Mouse (Mus musculus): ENCODE data around the gene Lsm14a. TPM values are rescaled to one million over a fixed set of nuclear protein-coding genes. Genes with fewer than 3 reads are reported as not detected.

Lsm14a gene
- polyA plus RNA-seq, 1 experiment from 2014 or later: 47.1 TPM

GRCm38 (mm10) chr7:34398831-34399230 lies 5.7 kb upstream of the Lsm14a start:
- H3K4me3 ChIP-seq (ENCODE audit: low read depth, low read length): no peak overlapping the region
- H3K27ac ChIP-seq (ENCODE audit: low read depth, low read length): no peak overlapping the region
- TF ChIP-seq CTCF (IDR thresholded peaks at IDR 0.05; ENCODE audit: low read depth): peak; percentile 49
- no peak overlapping the region for H3K9ac ChIP-seq (ENCODE audit: low read depth, low read length)
- no peak for ATAC-seq
- H3K4me1 ChIP-seq (replicated peaks; ENCODE audit: control insufficient read depth, insufficient read depth, low read length): no peaks in the 10 kb centered on the region
- no peaks in the 10 kb centered on the region for H3K36me3 ChIP-seq (ENCODE audit: control insufficient read depth, insufficient read depth)
- H3K4me2 ChIP-seq (replicated peaks; ENCODE audit: low read depth): no peak overlapping the region
- H3K9me3 ChIP-seq (ENCODE audit: control insufficient read depth): no peaks in the 10 kb centered on the region
- 67% methylated on average over 5 of the region's 5 CpGs for WGBS
- H3K27me3 ChIP-seq (replicated peaks; ENCODE audit: control insufficient read depth, insufficient read depth, low read length): no peaks in the 10 kb centered on the region

- no peaks in the 10 kb centered on the region for H3K4me1 ChIP-seq (replicated peaks; ENCODE audit: control insufficient read depth, insufficient read depth, low read length)
- no peak overlapping the region for H3K4me3 ChIP-seq (ENCODE audit: low read depth, low read length)
- no peak for ATAC-seq
- no peak overlapping the region for H3K27ac ChIP-seq (ENCODE audit: low read depth, low read length)
- H3K36me3 ChIP-seq (ENCODE audit: control insufficient read depth, insufficient read depth): no peaks in the 10 kb centered on the region
- TF ChIP-seq CTCF (IDR thresholded peaks at IDR 0.05; ENCODE audit: low read depth): no peak
- 85% methylated on average over 3 of the region's 3 CpGs for WGBS
- H3K9me3 ChIP-seq (ENCODE audit: control insufficient read depth): no peaks in the 10 kb centered on the region
- H3K4me2 ChIP-seq (replicated peaks; ENCODE audit: low read depth): no peak overlapping the region
- H3K9ac ChIP-seq (ENCODE audit: low read depth, low read length): no peak overlapping the region
- H3K27me3 ChIP-seq (replicated peaks; ENCODE audit: control insufficient read depth, insufficient read depth, low read length): no peaks in the 10 kb centered on the region
These were observed 3.7 kb upstream of the Lsm14a start for GRCm38 (mm10) chr7:34396791-34397190.

GRCm38 (mm10) chr7:34395761-34396160 lies 2.6 kb upstream of the Lsm14a start:
- H3K9ac ChIP-seq (ENCODE audit: low read depth, low read length): no peak overlapping the region
- ATAC-seq: no peak
- no peaks in the 10 kb centered on the region for H3K27me3 ChIP-seq (replicated peaks; ENCODE audit: control insufficient read depth, insufficient read depth, low read length)
- no peak overlapping the region for H3K27ac ChIP-seq (ENCODE audit: low read depth, low read length)
- 0 out of 2 replicates have a peak, but pooled peaks cover 1% of the 10 kb centered on the region for H3K4me1 ChIP-seq (replicated peaks; ENCODE audit: control insufficient read depth, insufficient read depth, low read length)
- TF ChIP-seq CTCF (IDR thresholded peaks at IDR 0.05; ENCODE audit: low read depth): no peak
- H3K9me3 ChIP-seq (ENCODE audit: control insufficient read depth): no peaks in the 10 kb centered on the region
- H3K36me3 ChIP-seq (ENCODE audit: control insufficient read depth, insufficient read depth): no peaks in the 10 kb centered on the region
- no peak overlapping the region for H3K4me2 ChIP-seq (replicated peaks; ENCODE audit: low read depth)
- 72% methylated on average over 6 of the region's 6 CpGs for WGBS
- no peak overlapping the region for H3K4me3 ChIP-seq (ENCODE audit: low read depth, low read length)

- ATAC-seq: no peak
- Histone ChIP-seq H3K4me3 (ENCODE audit: low read depth, low read length) (no peak overlapping the region), H3K9me3 (ENCODE audit: control insufficient read depth) (no peaks in the 10 kb centered on the region), H3K36me3 (ENCODE audit: control insufficient read depth, insufficient read depth) (no peaks in the 10 kb centered on the region), H3K4me2 (replicated peaks; ENCODE audit: low read depth) (no peak overlapping the region), H3K27ac (ENCODE audit: low read depth, low read length) (no peak overlapping the region), H3K4me1 (replicated peaks; ENCODE audit: control insufficient read depth, insufficient read depth, low read length) (0 out of 2 replicates have a peak, but pooled peaks cover 3% of the 10 kb centered on the region), H3K9ac (ENCODE audit: low read depth, low read length) (no peak overlapping the region), H3K27me3 (replicated peaks; ENCODE audit: control insufficient read depth, insufficient read depth, low read length) (no peaks in the 10 kb centered on the region)
- WGBS: 76% methylated on average over 5 of the region's 5 CpGs
- TF ChIP-seq CTCF (IDR thresholded peaks at IDR 0.05; ENCODE audit: low read depth): peak; percentile 18; the same call in 1 of the 2 replicates
These were observed 1.5 kb upstream of the Lsm14a start for GRCm38 (mm10) chr7:34394636-34395035.

GRCm38 (mm10) chr7:34394091-34394490 lies 976 bp upstream of the Lsm14a start:
- no peaks in the 10 kb centered on the region for H3K9me3 ChIP-seq (ENCODE audit: control insufficient read depth)
- H3K27ac ChIP-seq (ENCODE audit: low read depth, low read length): no peak overlapping the region
- no peaks in the 10 kb centered on the region for H3K27me3 ChIP-seq (replicated peaks; ENCODE audit: control insufficient read depth, insufficient read depth, low read length)
- H3K4me1 ChIP-seq (replicated peaks; ENCODE audit: control insufficient read depth, insufficient read depth, low read length): 0 out of 2 replicates have a peak, but pooled peaks cover 3% of the 10 kb centered on the region
- H3K9ac ChIP-seq (ENCODE audit: low read depth, low read length): no peak overlapping the region
- WGBS: 81% methylated on average over 2 of the region's 2 CpGs
- H3K36me3 ChIP-seq (ENCODE audit: control insufficient read depth, insufficient read depth): no peaks in the 10 kb centered on the region
- H3K4me3 ChIP-seq (ENCODE audit: low read depth, low read length): no peak overlapping the region
- no peak overlapping the region for H3K4me2 ChIP-seq (replicated peaks; ENCODE audit: low read depth)
- TF ChIP-seq CTCF (IDR thresholded peaks at IDR 0.05; ENCODE audit: low read depth): no peak
- ATAC-seq: no peak

- Histone ChIP-seq H3K9me3 (ENCODE audit: control insufficient read depth) (no peaks in the 10 kb centered on the region), H3K9ac (ENCODE audit: low read depth, low read length) (no peak overlapping the region), H3K4me2 (replicated peaks; ENCODE audit: low read depth) (no peak overlapping the region), H3K27ac (ENCODE audit: low read depth, low read length) (no peak overlapping the region), H3K4me1 (replicated peaks; ENCODE audit: control insufficient read depth, insufficient read depth, low read length) (0 out of 2 replicates have a peak, but pooled peaks cover 3% of the 10 kb centered on the region), H3K4me3 (ENCODE audit: low read depth, low read length) (no peak overlapping the region), H3K27me3 (replicated peaks; ENCODE audit: control insufficient read depth, insufficient read depth, low read length) (no peaks in the 10 kb centered on the region), H3K36me3 (ENCODE audit: control insufficient read depth, insufficient read depth) (no peaks in the 10 kb centered on the region)
- 67% methylated on average over 4 of the region's 4 CpGs for WGBS
- TF ChIP-seq CTCF (IDR thresholded peaks at IDR 0.05; ENCODE audit: low read depth): peak; percentile 40; the same call in 1 of the 2 replicates
- ATAC-seq: no peak
These were observed 780 bp downstream of the Lsm14a start for GRCm38 (mm10) chr7:34392335-34392734.

- H3K27ac ChIP-seq (ENCODE audit: low read depth, low read length): no peak overlapping the region
- no peak overlapping the region for H3K4me2 ChIP-seq (replicated peaks; ENCODE audit: low read depth)
- H3K4me3 ChIP-seq (ENCODE audit: low read depth, low read length): no peak overlapping the region
- TF ChIP-seq CTCF (IDR thresholded peaks at IDR 0.05; ENCODE audit: low read depth): no peak
- ATAC-seq: no peak
- H3K36me3 ChIP-seq (ENCODE audit: control insufficient read depth, insufficient read depth): no peaks in the 10 kb centered on the region
- no peaks in the 10 kb centered on the region for H3K27me3 ChIP-seq (replicated peaks; ENCODE audit: control insufficient read depth, insufficient read depth, low read length)
- no peak overlapping the region for H3K9ac ChIP-seq (ENCODE audit: low read depth, low read length)
- H3K9me3 ChIP-seq (ENCODE audit: control insufficient read depth): no peaks in the 10 kb centered on the region
- peaks cover 3% of the 10 kb centered on the region; the same call in 1 of the 2 replicates for H3K4me1 ChIP-seq (replicated peaks; ENCODE audit: control insufficient read depth, insufficient read depth, low read length)
- 79% methylated on average over 4 of the region's 4 CpGs for WGBS
These were observed 1.4 kb downstream of the Lsm14a start for GRCm38 (mm10) chr7:34391711-34392110.

Measured in intestine, postnatal 0 days (tissue).